Mouse (Mus musculus): Measurements from ENCODE around the gene Trmt6. TPM values are rescaled to one million over a fixed set of nuclear protein-coding genes. Genes with fewer than 3 reads are reported as not detected.

The Trmt6 gene
- total RNA-seq, 1 experiment, result 44.4 TPM

GRCm38 (mm10) chr2:132770822-132771221 is 45.0 kb downstream of the Trmt6 start:
- Histone ChIP-seq H3K36me3 (ENCODE audit: control insufficient read depth, insufficient read depth, low read length, poor library complexity, severe bottlenecking) (no peaks in the 10 kb centered on the region), H3K4me1 (ENCODE audit: control insufficient read depth in 2 of 2, insufficient read depth in 2 of 2, low read length in 2 of 2, poor library complexity in 1 of 2) (no peaks in the 10 kb centered on the region), H3K4me3 (ENCODE audit: insufficient read depth in 1 of 2, low read depth in 1 of 2, low read length in 2 of 2, poor library complexity in 1 of 2, severe bottlenecking in 1 of 2) (no peak overlapping the region), H3K27ac (ENCODE audit: insufficient read depth, low read depth, low read length, poor library complexity, severe bottlenecking) (no peak overlapping the region), H3K9ac (ENCODE audit: insufficient read depth, low read depth, low read length, poor library complexity, severe bottlenecking) (no peak overlapping the region), H3K9me3 (ENCODE audit: control insufficient read depth, insufficient read depth, low read depth, low read length) (no peaks in the 10 kb centered on the region)
- TF ChIP-seq ZNF384 (IDR thresholded peaks at IDR 0.05; ENCODE audit: low read depth, low read length), result no peak
- no peak for TF ChIP-seq ZC3H11A (IDR thresholded peaks at IDR 0.05; ENCODE audit: borderline replicate concordance, low read depth, low read length)
- TF ChIP-seq HCFC1 (IDR thresholded peaks at IDR 0.05; ENCODE audit: borderline replicate concordance, insufficient read depth, low read length), result no peak
- in situ Hi-C loops (cut with MboI; ENCODE audit: low sequenced_read_pairs in 2 of 2, unreplicated experiment in 2 of 2), result no loop called here
- no peak for DNase-seq (ENCODE audit: low read depth, low spot score)

- in situ Hi-C loops (cut with MboI; ENCODE audit: low sequenced_read_pairs in 2 of 2, unreplicated experiment in 2 of 2), result no loop called here
- Histone ChIP-seq H3K27ac (ENCODE audit: insufficient read depth, low read depth, low read length, poor library complexity, severe bottlenecking) (no peak overlapping the region), H3K4me3 (ENCODE audit: insufficient read depth in 1 of 2, low read depth in 1 of 2, low read length in 2 of 2, poor library complexity in 1 of 2, severe bottlenecking in 1 of 2) (no peak overlapping the region), H3K4me1 (ENCODE audit: control insufficient read depth in 2 of 2, insufficient read depth in 2 of 2, low read length in 2 of 2, poor library complexity in 1 of 2) (no peaks in the 10 kb centered on the region), H3K9me3 (ENCODE audit: control insufficient read depth, insufficient read depth, low read depth, low read length) (no peaks in the 10 kb centered on the region), H3K9ac (ENCODE audit: insufficient read depth, low read depth, low read length, poor library complexity, severe bottlenecking) (no peak overlapping the region), H3K36me3 (ENCODE audit: control insufficient read depth, insufficient read depth, low read length, poor library complexity, severe bottlenecking) (no peaks in the 10 kb centered on the region)
- TF ChIP-seq ZC3H11A (IDR thresholded peaks at IDR 0.05; ENCODE audit: borderline replicate concordance, low read depth, low read length) (no peak), MAFK (IDR thresholded peaks at IDR 0.05; ENCODE audit: insufficient read depth, low read depth, low read length) (no peak), ZNF384 (IDR thresholded peaks at IDR 0.05; ENCODE audit: low read depth, low read length) (no peak), HCFC1 (IDR thresholded peaks at IDR 0.05; ENCODE audit: borderline replicate concordance, insufficient read depth, low read length) (no peak), CHD2 (IDR thresholded peaks at IDR 0.05; ENCODE audit: low read depth, low read length) (no peak)
- no peak for DNase-seq (ENCODE audit: low read depth, low spot score)
Measured at GRCm38 (mm10) chr2:132757911-132758310, 57.9 kb downstream of the Trmt6 start.

Other genes starting within 250 kb of the Trmt6 start
- 8.4 and 14.5 TPM in 2 replicates for gene Gpcpd1, start 228.3 kb downstream of the Trmt6 start, total RNA-seq (2012; rRNA removed)
- 8.9 and 9.2 TPM in 2 replicates for gene Shld1, start 129.1 kb downstream of the Trmt6 start, total RNA-seq (2012; rRNA removed)
- 0.05 and 0.09 TPM in 2 replicates for gene Chgb, start 34.8 kb downstream of the Trmt6 start, total RNA-seq (2012; rRNA removed)
- gene Mcm8, start 86 bp upstream of the Trmt6 start, total RNA-seq (2012; rRNA removed), result 13.4 and 14.2 TPM in 2 replicates
- 22.0 and 29.1 TPM in 2 replicates for gene Crls1, start 30.6 kb upstream of the Trmt6 start, total RNA-seq (2012; rRNA removed)
- gene Lrrn4, start 64.8 kb upstream of the Trmt6 start, total RNA-seq (2012; rRNA removed), result 11.8 and 14.3 TPM in 2 replicates
- 2.4 and 2.7 TPM in 2 replicates for gene Fermt1, start 129.9 kb upstream of the Trmt6 start, total RNA-seq (2012; rRNA removed)